Mouse (Mus musculus): ENCODE measurements around the gene Ywhag.

Gene Ywhag

GRCm38 (mm10) chr5:135934481-135935175 lies at the start of gene Ywhag:
Ywhag (minus strand) TSS chr5:135934616.
- CTCF ChIA-PET: no interaction called here

DNA sequence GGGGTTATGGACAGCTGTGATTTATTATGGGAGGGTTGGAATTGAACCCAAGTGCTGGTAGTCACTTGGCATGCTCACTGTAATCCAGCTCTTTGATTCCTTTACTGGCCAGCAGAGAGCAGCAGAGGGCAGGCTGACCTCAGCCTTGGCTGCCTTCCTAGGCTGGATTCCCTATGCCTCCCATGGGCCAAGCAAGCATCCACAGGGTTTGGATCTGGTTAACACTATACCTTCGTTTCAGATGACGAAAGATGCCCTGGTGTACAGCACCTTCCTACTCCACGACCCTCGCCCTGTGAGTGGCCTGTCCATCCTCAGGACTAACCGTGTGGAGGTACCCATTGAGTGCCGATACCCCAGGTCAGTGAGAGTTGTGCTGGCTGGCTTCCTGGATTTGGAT lies 48.0 kb upstream of the Ywhag start:
- CTCF ChIA-PET: interaction anchor here (1.1 kb wide), 2 partner anchors 13 to 79 kb away, joined by 4 to 7 read pairs; no protein-coding TSS in a partner anchor

- CTCF ChIA-PET: no interaction called here
These were observed 45.5 kb upstream of the Ywhag start, which contains the start of gene Zp3 for GRCm38 (mm10) chr5:135979904-135980303. Zp3 (plus strand) TSS chr5:135980099.

GRCm38 (mm10) chr5:135979381-135979780 lies 45.0 kb upstream of the Ywhag start:
- CTCF ChIA-PET: interaction anchor here (0.7 kb wide), 1 partner anchor 106 kb away, joined by 5 read pairs; no protein-coding TSS in a partner anchor

DNA sequence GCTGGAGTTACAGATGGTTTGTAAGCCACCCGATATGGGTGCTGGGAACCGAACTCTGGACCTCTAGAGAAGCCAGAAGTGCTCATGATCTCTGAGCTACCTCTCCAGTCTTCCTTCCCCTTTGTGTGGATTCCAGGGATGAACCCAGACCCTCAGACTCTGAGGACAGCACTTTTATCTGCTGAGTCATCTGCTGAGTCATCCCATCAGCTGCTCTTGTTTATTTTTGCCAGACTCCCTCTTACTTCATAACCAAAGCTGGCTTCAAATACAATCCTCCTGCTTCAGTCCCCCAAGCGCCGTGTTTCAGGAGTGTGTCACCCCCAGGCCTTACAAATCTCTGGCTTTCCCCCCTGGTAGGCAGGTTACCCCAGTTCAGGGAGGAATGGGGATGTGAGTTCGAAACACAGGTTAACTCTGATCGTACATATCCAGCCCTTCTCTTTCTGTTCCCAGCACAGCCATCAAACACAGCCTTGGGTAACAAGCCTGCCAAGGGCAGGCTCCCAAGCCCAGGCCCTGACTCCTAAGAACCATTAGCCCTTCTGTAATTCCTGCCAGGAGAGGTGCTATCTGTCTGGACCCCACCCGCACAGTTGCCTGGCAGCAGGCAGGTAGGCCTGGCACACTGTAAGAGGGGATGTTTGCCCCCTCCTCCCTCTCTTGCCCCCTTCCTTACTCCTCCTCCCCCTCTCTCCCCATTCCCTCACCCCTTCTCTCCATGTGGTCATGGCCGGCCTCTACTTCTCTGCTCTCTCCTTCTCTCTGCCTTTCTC lies 41.7 kb upstream of the Ywhag start:
- CTCF ChIA-PET: no interaction called here

- CTCF ChIA-PET: no interaction called here
These were observed 39.9 kb upstream of the Ywhag start, which contains the start of gene Ssc4d for GRCm38 (mm10) chr5:135974365-135974764. Ssc4d (minus strand) TSS chr5:135974531.

- CTCF ChIA-PET: no interaction called here
These were observed 37.5 kb upstream of the Ywhag start for GRCm38 (mm10) chr5:135971876-135972275.

DNA sequence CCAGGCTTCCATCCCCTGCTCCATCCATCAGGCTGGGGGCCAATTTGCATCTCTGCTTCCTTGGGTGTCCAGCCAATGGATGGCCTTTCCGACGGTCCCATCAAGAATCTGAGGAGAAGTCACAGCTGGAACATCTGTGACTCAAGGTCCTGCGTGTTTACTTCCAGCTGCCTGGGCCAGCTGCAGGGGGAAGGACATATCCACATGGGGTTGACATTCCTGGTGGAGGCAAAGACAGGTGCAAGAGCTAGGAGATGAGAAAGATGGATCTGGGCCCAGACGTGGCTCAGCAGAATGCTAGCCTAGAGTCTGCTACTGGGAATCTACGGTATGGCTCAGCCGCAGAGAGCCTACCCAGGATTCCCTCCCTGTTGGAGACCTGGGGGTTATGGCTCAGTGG lies 35.8 kb upstream of the Ywhag start:
- CTCF ChIA-PET: interaction anchor here (0.6 to 0.9 kb wide), 4 partner anchors 12 to 94 kb away, joined by 4 to 7 read pairs (median 5); no protein-coding TSS in a partner anchor

DNA sequence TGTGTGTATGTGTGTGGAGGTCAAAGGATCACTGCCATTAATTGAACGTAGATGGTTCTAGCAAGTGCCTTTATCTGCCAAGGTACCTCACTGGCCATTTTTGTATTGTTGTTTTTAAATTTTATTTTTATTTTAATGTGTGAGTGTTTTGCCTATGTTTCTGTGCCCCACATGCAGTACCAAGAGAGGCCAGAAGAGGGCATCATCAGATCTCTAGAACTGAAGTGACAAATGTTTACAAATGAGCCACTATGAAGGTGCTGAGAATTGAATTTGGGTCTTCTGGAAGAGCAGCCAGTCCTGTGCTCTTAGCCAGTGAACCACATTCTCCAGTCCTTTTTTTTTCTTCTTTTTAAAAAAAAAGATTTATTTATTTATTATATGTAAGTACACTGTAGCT lies 34.4 kb upstream of the Ywhag start:
- CTCF ChIA-PET: no interaction called here

DNA sequence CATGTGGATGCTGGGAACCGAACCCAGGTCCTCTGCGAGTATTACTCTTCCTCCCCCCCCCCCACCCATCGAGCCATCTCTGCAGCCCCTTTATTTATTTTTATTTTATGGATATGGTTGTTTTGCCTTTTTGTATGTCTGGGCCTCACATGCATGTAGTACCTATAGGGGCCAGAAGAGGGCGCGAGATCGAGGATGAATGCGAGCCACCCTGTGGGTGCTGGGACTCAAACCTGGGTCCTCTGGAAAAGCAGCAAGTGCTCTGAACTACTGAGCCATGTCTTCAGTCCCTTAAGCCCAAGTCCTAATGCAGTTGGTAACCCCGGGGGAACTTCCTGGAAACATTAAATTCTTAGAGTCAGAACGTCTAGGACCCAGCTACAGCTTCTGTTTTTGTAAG lies 32.5 kb upstream of the Ywhag start:
- CTCF ChIA-PET: interaction anchor here (0.7 kb wide), 1 partner anchor 1559 kb away, joined by 5 read pairs; no protein-coding TSS in a partner anchor

DNA sequence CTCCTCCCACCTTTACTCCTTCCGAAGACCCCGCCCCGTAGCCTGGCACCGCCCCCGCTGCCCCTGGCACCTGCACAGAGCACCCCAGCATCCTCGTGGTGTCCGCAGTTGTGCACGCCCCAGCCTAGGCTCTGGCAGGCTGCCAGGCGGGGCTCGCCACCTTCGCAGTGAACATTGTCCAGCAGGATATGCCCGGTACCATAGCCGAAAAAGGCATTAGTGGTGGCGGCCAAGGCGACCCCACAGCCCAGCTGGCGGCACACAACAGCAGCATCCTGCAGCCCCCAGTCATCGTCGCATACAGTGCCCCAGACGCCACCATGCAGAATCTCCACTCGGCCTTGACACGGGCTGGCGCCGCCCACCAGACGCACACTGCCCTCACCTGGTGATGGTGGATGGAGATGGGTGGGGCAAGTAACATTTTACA lies 31.1 kb upstream of the Ywhag start:
- CTCF ChIA-PET: no interaction called here

GRCm38 (mm10) chr5:135963280-135963627 lies 28.8 kb upstream of the Ywhag start:
- CTCF ChIA-PET: interaction anchor here (0.6 to 1.5 kb wide), 5 partner anchors 23 to 1665 kb away, joined by 3 to 15 read pairs (median 3); no protein-coding TSS in a partner anchor

- CTCF ChIA-PET: interaction anchor here (1.5 kb wide), 1 partner anchor 31 kb away, joined by 15 read pairs; no protein-coding TSS in a partner anchor
These were observed 28.3 kb upstream of the Ywhag start for GRCm38 (mm10) chr5:135962492-135963279.

- CTCF ChIA-PET: no interaction called here
These were observed 27.7 kb upstream of the Ywhag start for GRCm38 (mm10) chr5:135962125-135962491.

DNA sequence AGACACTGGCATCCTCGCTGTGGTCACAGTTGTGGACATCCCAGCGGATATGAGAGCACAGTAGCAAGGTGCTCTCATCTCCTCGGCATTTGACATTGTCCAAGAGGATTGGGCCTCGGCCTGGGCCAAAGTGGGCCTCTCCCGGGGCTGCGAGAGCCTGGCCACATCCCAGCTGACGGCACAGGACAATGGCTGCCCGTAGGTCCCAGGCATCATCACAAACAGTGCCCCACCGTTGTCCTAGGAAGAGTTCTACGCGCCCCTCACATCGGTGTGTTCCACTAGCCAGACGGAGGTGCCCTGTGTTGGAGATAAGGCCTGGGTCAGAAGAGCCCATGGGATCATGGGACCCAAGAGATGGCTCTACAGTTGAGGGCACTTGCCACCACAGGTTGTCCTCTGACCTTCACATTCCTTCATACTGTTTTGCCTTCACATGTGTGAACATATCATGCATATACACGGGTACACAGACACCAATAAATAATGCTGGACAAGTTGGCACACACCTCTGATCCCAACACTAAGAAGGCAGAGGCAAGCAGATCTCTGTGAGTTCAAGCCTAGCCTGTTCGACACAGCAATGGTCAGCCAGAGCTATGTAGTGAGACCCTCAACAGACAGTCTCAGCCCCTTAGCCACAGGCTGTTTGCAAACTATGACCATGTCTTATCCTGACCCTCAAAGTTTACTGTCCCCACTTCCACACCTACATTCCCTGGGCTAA lies 26.7 kb upstream of the Ywhag start:
- CTCF ChIA-PET: interaction anchor here (0.5 to 0.6 kb wide), 2 partner anchors 14 to 72 kb away, joined by 4 to 10 read pairs; no protein-coding TSS in a partner anchor

GRCm38 (mm10) chr5:135959911-135960310 lies 25.5 kb upstream of the Ywhag start:
- CTCF ChIA-PET: no interaction called here

GRCm38 (mm10) chr5:135958367-135958766 lies 24.0 kb upstream of the Ywhag start:
- CTCF ChIA-PET: no interaction called here

DNA sequence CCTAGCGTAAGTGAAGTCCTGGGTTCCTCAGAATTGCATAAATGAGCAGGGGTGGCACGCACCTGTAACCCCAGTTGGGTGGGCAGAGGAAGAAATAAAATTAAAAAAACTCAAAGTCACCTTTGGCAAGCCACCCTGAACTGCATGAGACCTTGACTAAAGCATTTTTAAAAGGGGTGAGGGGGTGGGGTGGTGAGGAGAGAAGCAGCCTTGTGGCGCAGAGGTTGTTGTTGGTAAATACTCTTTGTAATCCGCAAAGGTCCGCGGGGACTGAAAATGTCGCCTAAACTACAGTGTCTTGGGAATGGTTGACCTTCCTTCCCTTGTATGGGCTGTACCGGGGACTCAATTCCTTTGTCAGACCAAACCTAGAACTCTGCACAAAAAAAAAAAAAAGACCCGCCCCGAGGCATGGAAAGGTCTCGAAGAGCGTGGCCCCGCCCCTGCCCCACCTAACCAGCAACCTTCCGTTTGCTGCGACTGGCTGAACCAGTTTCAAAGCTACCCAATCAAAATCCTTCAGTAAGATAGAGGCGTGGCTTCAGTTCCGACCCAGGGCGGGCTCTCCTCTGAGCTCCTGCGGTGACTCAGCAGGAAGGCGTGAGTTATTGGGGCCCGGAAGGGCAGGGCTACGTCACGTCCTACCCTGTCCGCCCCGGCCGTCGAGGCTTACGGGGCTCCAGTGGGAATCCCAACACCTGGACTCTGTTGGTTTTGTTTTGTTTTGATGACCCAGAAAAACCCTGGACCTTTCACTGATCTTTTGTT lies 23.0 kb upstream of the Ywhag start:
- CTCF ChIA-PET: interaction anchor here (0.5 to 0.7 kb wide), 4 partner anchors 22 to 481 kb away, joined by 3 to 7 read pairs (median 6); no protein-coding TSS in a partner anchor

DNA sequence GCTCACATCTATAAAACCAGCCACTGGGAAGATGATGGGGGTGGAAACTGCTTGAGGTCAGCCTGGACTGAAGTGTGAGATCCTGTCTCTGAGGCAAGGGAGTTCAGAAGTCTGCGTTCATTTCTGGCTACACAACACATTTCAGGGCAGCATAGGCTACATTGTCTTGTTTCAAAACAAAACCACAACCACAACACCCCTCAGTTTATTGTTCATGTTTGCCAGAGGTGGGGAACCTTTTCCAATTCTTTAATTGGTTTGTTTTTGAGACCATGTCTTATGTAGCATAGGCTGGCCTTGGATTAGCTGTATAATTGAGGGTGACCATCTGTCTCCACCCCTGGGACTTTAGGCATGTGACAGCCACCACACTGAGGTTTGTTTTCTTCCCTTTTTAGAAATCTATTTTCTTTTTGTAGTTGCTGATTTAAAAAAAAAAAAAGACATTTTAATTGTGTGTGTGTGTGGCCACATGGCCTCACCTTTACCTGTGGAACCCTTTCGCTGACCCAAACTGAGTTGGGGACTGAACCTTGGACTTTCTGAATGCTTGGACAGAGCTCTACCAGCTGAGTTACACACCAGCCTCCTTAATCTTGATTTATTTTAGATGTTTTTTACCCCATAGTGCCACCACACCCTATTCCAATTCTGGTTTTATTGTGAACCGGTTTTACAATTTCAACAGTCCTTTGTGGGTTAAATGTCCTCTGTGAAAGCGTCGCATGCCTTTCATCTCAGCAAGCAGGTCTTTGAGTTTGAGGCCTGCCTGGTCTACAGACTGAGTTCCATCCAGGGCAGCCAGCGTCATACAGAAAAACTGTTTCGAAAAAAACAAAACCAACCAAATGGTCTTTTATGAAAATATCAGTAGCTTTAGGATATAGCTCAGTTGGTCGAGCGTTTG lies 22.1 kb upstream of the Ywhag start:
- CTCF ChIA-PET: interaction anchor here (0.5 to 0.7 kb wide), 5 partner anchors 21 to 992 kb away, joined by 3 to 7 read pairs (median 5); partner anchors contain the start of gene Polr2j

Measured in spleen, embryonic (tissue).